Mouse (Mus musculus) limb, embryonic 14.5 days (tissue): ENCODE data around the gene Suds3. TPM values are rescaled to one million over a fixed set of nuclear protein-coding genes. Genes with fewer than 3 reads are reported as not detected.

Source experiments
- ATAC-seq: fragments of 200-750 bp; cut with Nextera tagmentation; 2 replicates; pipeline ENCODE4 v1.8.0; 2017; ENCODE audit warnings: low read depth, moderate number of reproducible peaks, moderate TSS enrichment; ENCODE audit not compliant: low FRiP score
- DNase-seq: peaks from one replicate; pipeline ENCODE4 v3.0.0-alpha.2; 2015; ENCODE audit warnings: low spot score
- H3K27ac ChIP-seq: fragments of 300-500 bp; sonication (generic); replicated peaks from 2 replicates; pipeline ENCODE4 v1.5.1; 2014; ENCODE audit warnings: low read depth, mild to moderate bottlenecking, low read length, moderate library complexity, mixed read lengths
- H3K27me3 ChIP-seq: fragments of 300-500 bp; sonication (generic); 2 replicates; pipeline ENCODE4 v1.6.1; 2014; ENCODE audit warnings: low read length, mixed read lengths; ENCODE audit not compliant: control insufficient read depth, insufficient read depth
- H3K36me3 ChIP-seq: fragments of 300-500 bp; sonication (generic); 2 replicates; pipeline ENCODE4 v1.6.1; 2014; ENCODE audit warnings: mild to moderate bottlenecking, low read length, moderate library complexity, mixed read lengths; ENCODE audit not compliant: control insufficient read depth, insufficient read depth
- H3K4me1 ChIP-seq: fragments of 300-500 bp; sonication (generic); 2 replicates; pipeline ENCODE4 v1.6.1; 2014; ENCODE audit warnings: antibody characterized with exemption, low read length, mixed read lengths; ENCODE audit not compliant: control insufficient read depth, insufficient read depth
- H3K4me2 ChIP-seq: fragments of 300-500 bp; sonication (generic); replicated peaks from 2 replicates; pipeline ENCODE4 v1.6.1; 2014; ENCODE audit warnings: low read depth, mild to moderate bottlenecking, low read length, moderate library complexity; ENCODE audit not compliant: severe bottlenecking
- H3K4me3 ChIP-seq: fragments of 300-500 bp; sonication (generic); replicated peaks from 2 replicates; pipeline ENCODE4 v1.5.1; 2014; ENCODE audit warnings: low read length
- H3K9ac ChIP-seq: fragments of 300-500 bp; sonication (generic); 2 replicates; pipeline ENCODE4 v1.6.1; 2014; ENCODE audit warnings: mild to moderate bottlenecking, low read depth, low read length, moderate library complexity; ENCODE audit not compliant: severe bottlenecking
- H3K9me3 ChIP-seq: fragments of 300-500 bp; sonication (generic); 2 replicates; pipeline ENCODE4 v1.6.1; 2016; ENCODE audit warnings: low read length; ENCODE audit not compliant: control insufficient read depth
- POLR2A ChIP-seq: fragments of 200-500 bp; IDR thresholded peaks from 2 replicates; pipeline ENCODE4 v1.8.0; 2012; ENCODE audit warnings: inconsistent platforms, mild to moderate bottlenecking, moderate library complexity, borderline replicate concordance; ENCODE audit not compliant: insufficient read depth, insufficient read length; ENCODE audit errors: extremely low read depth
- WGBS: fragments of 180-500 bp; shearing (Covaris S2); extraction: QIAGEN DNeasy Blood & Tissue Kit; methylation state at CpG from one replicate; pipeline ENCODE4 v1.1.7; 2014; 5-methylcytosine and 5-hydroxymethylcytosine counted together
- polyA plus RNA-seq, 2 experiments: library from polyadenylated mRNA; depleted of rRNA in 1 of 2; stranded (reverse) in 1 of 2; unstranded in 1 of 2; fragments of >200 nt; fragmentation: Nextera tagmentation in 1 of 2; extraction: Ambion mirVana in 1 of 2; gene quantifications; 2 replicates each; pipeline versions ENCODE4 v1.2.1 to v1.2.3; 2012 to 2014

Suds3 gene
- polyA plus RNA-seq, 2 experiments, result 43.8 to 74.7 TPM

DNA sequence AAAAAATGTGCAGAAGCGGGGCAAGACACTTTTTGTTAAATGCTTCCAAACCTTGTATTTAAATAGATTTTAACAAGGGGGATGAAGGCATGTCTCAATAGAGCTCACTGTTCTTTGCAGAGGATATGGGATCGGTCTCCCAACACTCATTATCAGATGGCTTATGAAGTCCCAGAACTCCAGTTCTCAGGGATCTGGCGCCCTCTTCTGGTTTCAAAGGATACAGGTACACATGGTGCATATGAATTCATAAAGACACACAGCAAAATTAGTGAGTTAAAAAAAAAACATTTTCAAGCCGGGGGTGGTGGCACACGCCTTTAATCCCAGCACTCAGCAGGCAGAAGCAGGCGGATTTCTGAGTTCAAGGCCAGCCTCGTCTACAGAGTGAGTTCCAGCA lies 2.6 kb downstream of the Suds3 start:
- ATAC-seq (no peak), DNase-seq (no peak)
- Histone ChIP-seq H3K4me3 (no peak overlapping the region), H3K36me3 (peaks cover 46% of the 10 kb centered on the region), H3K9me3 (no peaks in the 10 kb centered on the region), H3K4me2 (no peak overlapping the region), H3K9ac (no peak overlapping the region), H3K27me3 (no peaks in the 10 kb centered on the region), H3K4me1 (no peaks in the 10 kb centered on the region), H3K27ac (no peak overlapping the region)
- WGBS, result 92% methylated on average over 7 of the region's 7 CpGs
- no peak for TF ChIP-seq POLR2A

DNA sequence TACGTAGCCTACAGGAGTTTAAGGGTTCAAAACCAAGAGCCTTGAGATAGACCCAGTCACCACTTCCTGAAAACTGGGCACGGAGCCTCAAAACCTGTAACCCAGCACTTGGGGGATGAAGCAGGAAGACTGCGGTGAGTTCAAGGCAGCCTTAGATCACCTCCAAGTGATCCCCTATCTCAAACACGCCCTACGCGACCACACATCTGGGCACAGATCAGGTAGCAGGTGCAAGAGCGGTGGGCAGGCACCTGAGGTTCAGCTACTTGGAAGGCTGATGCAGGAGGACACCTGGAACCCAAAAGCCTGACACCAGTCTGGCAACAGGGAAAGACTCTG lies 4.2 kb downstream of the Suds3 start:
- Histone ChIP-seq H3K4me1 (no peaks in the 10 kb centered on the region), H3K27ac (no peak overlapping the region), H3K9ac (no peak overlapping the region), H3K4me2 (no peak overlapping the region), H3K27me3 (no peaks in the 10 kb centered on the region), H3K36me3 (peaks cover 62% of the 10 kb centered on the region), H3K9me3 (no peaks in the 10 kb centered on the region), H3K4me3 (no peak overlapping the region)
- ATAC-seq, result no peak
- WGBS, result 92% methylated on average over 7 of the region's 7 CpGs
- no peak for DNase-seq
- no peak for TF ChIP-seq POLR2A

DNA sequence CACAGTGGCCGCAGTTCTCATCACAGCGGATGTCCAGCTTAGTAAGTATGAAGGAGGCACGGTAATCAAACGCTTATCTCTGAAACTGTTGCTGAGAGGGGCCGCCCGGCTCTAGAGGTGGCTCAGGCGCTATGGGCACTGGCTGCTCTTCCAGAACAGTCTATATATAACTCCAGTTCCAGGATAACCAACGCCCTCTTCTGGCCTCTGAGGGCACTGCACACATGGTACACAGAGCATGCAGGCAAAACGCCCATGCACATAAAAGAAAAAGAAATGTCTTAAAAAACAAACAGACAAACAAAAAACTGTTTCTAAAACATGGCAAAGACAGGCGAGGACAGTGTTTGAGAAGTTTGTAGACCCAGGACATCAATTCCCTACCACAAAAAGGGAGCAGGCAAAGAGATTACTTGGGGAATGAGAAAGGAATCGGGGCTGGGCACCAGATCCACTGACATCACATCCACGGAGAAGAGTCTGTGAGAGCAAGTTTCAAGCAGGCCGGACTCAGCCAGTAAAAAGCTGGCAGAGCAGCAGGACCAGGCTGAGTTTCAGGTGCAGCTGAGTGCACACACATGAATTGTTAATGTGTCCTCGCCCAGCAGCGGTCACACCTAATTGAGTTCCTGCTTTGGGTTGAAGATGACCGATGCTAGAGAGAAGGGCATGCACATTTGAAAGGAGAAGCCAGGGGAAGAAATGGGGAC lies 4.7 kb downstream of the Suds3 start:
- no peak overlapping the region for H3K4me3 ChIP-seq
- no peak for TF ChIP-seq POLR2A
- ATAC-seq (no peak), DNase-seq (no peak)
- peaks cover 66% of the 10 kb centered on the region for H3K36me3 ChIP-seq
- H3K9me3 ChIP-seq, result no peaks in the 10 kb centered on the region
- no peak overlapping the region for H3K4me2 ChIP-seq
- no peaks in the 10 kb centered on the region for H3K27me3 ChIP-seq
- no peak overlapping the region for H3K27ac ChIP-seq
- H3K4me1 ChIP-seq, result no peaks in the 10 kb centered on the region
- H3K9ac ChIP-seq, result no peak overlapping the region
- 91% methylated on average over 16 of the region's 16 CpGs for WGBS

DNA sequence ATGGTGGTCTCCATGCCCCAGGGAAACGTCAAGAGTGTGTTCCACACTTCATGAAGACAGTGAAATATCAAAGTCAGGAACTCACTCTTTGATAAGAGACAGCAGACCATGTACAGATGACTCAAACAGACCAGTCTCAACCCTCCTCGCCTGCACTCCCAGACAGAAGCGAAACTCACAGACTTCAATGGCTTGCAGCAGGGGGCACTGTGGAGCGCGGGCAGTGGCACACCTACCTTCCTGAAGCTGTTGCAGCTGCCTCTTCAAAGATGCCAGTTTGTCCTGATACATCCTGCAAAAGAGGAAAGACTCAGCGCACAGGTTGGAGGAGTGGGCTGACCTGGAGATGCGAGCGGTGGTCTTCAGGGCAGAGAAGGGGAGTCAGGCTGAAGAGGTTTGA lies 6.4 kb downstream of the Suds3 start:
- no peak for TF ChIP-seq POLR2A

DNA sequence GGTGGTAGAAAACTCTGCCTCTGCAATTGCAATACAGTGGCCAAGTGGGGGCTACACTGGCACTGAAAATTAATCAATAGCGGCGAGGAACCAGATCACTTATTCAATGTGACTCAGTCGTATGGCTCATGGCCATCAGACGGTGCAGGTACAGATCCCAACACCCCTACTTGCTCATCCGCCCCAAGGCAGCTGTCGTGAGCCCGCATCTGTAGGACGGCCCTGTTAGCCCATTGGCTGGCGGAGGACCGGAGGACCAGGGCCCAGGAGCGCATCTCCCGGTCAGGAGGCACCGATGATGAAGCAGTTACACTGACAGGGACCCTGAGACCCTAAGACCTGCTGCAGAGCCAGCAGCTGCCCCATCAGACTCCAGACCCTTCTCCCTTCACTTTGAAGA lies 7.2 kb downstream of the Suds3 start:
- TF ChIP-seq POLR2A, result no peak
- Histone ChIP-seq H3K36me3 (peaks cover 89% of the 10 kb centered on the region), H3K4me1 (no peaks in the 10 kb centered on the region), H3K9ac (no peak overlapping the region), H3K27ac (no peak overlapping the region), H3K9me3 (no peaks in the 10 kb centered on the region), H3K4me3 (no peak overlapping the region), H3K27me3 (no peaks in the 10 kb centered on the region), H3K4me2 (no peak overlapping the region)
- ATAC-seq (no peak), DNase-seq (no peak)
- WGBS, result 96% methylated on average over 13 of the region's 13 CpGs

More for the DNA sequence above, 6.4 kb downstream of the Suds3 start:
- Histone ChIP-seq H3K4me3 (no peak overlapping the region), H3K9me3 (no peaks in the 10 kb centered on the region), H3K4me1 (no peaks in the 10 kb centered on the region), H3K36me3 (peaks cover 82% of the 10 kb centered on the region), H3K4me2 (no peak overlapping the region), H3K27me3 (no peaks in the 10 kb centered on the region), H3K9ac (no peak overlapping the region), H3K27ac (no peak overlapping the region)
- 87% methylated on average over 8 of the region's 8 CpGs for WGBS
- DNase-seq (no peak), ATAC-seq (no peak)

DNA sequence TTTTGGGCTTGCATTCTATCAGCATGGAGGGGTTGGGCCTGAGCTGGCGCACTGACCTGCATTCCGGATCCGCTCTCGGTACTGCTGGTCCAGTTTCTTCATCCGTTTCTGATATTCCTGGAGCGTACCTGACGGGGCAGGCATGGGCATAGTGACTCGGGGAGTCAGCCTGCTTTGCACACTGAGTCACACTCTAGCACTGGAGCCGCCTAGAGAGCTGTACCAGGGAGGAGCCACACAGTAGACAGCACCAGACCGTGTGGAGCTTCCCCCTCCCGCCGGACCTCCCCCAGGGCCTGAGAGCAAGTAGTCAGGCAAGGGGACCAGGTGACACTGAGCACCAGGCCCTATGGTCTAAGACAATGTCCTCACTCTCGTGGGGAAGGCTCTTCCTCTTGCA lies 7.6 kb downstream of the Suds3 start:
- no peak for TF ChIP-seq POLR2A
- Histone ChIP-seq H3K36me3 (peaks cover 90% of the 10 kb centered on the region), H3K4me1 (no peaks in the 10 kb centered on the region), H3K4me2 (no peak overlapping the region), H3K9me3 (no peaks in the 10 kb centered on the region), H3K27me3 (no peaks in the 10 kb centered on the region), H3K9ac (no peak overlapping the region), H3K4me3 (no peak overlapping the region), H3K27ac (no peak overlapping the region)
- 95% methylated on average over 13 of the region's 13 CpGs for WGBS
- no peak for DNase-seq
- no peak for ATAC-seq
